Mouse (Mus musculus): Measurements from ENCODE around the gene Lgr6.

Gene Lgr6

DNA sequence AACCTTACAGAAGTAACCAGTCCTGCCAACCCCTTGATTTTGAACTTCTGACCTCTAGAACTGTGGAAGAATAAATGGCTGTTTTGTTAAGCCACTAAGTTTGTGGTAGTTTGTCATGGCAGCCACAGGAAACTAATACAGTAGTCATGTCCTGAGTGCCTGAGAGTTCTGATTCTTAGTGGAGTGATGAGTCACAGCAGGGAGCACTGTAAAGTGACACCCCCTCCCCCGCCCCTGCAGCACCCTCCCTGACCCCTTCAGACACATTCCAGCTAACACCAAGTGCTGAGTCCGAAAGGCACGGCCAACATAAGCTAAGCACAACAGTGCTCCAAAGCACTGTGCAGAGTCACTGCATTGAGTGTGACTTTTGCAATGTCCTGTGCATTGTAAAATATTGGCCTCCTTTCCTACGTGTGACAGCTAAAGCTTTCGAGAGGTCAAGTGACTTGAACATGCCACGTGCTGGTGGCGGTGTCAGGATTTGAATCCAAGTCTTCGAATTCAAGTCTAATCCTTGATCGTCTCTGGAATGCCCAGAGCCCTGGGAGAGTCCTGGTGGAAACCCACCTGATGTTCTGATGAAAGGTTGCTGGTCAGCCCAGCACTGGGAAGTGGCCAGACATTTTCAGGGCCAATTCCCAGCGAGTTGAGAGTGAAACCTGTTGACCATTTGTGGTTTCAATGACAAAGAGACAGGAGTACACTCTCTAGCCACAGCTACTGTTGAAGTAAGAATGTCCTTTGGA lies 88.0 kb downstream of the Lgr6 start:
- no peak for DNase-seq (ENCODE audit: low read depth, low spot score)

DNA sequence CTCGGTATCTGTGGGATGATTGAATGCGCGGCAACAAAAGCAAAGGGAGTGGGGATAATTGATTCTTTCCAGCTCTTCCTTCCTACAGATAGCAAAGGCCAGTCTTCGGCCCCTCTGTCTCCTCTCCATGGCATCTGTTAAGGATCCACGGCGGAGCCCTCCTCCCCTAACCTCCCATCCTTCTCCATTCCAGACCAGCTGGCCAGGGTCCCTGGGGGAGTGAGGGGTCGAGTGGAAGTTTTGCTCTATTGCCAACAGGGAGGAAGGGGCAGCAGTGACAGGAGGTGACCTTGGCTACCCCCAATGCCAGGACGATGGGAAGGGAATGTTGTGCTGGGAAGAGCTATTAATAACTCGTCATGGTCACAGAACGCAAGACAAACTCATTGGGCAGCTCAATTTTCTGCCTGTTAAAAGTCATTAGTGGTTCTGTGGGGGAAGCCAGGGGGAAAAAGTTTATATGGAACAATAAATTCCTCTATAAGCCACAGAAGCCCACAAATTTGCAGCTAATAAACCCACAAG lies 90.1 kb downstream of the Lgr6 start:
- no peak for DNase-seq (ENCODE audit: low read depth, low spot score)

DNA sequence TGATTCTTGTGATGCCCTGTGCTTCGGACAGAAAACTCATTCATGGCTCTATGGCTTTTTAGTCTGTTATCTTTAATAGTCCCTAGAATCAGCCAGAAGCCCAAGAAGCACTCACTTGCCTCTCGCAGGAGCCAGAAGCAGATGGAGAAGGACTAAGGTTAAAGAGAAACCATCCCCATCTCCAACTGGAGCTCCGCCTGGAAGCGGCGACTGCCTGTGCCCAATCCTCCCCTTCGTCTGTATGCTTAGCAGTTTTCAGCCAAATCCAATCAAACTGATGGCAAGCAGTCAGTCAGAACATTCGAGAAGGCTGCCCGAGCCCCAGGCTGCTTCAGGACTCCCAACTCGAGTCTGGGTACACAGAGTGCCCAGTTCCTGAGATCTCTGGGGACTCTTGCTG lies 92.6 kb downstream of the Lgr6 start:
- DNase-seq (ENCODE audit: low read depth, low spot score), result no peak

DNA sequence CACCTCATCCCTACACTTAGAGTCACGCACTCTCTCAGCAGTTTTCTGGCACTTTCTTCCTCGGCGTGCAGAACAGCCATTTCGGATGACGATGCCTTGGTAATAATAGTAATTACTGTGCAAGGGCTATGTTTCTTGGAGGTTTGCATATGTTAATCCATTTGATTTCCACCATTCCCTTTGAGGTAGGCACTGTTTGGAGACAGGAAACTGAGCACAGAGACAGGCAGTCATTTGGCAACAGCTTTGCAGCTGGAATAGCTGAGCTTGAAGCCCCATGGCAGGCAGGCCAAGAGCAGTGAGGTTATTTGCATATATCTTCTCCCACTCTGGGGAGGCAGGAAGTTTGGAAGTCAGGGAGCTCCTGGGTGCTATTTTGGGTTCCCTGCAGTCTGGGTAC lies 93.2 kb downstream of the Lgr6 start:
- no peak for DNase-seq (ENCODE audit: low read depth, low spot score)

DNA sequence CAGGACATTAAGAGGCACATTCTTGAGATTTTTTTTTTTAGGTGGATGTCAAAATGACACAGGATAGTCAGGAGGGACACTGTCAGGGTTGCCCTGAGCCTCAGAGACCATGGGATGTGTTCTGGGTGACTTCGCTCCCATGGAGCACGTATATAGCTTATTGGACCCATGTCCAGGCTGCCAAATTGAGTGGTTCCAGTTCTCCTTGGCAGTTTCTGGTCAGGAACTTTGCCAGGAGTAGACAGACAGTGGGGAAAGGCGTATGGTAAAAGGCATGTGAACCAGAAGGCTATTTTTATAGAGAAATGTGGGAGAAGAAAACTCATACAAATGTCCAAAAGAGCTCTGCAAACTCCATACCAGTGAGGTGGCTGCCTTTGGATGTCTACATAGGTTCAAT lies 95.2 kb downstream of the Lgr6 start:
- no peak for DNase-seq (ENCODE audit: low read depth, low spot score)

DNA sequence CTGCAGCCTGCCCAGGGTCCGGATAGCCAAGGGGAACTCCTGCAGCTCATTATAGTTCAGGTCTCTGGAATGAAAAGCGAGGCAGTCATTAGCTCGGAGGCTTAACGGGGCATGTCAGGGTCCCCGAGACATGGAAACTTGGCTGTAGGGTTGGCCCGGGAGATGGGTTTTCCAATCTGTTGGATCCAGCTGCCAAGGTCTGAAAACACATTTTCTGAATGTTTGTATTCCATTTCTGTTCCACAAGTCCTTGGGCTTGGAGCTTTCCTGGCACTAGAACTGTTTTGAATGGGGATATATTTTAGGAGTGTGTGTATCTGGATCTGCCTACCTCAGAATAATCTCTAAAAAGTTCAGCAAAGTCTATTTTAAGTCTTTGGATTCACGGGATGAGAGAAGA lies 99.4 kb downstream of the Lgr6 start:
- no peak for DNase-seq (ENCODE audit: low read depth, low spot score)

DNA sequence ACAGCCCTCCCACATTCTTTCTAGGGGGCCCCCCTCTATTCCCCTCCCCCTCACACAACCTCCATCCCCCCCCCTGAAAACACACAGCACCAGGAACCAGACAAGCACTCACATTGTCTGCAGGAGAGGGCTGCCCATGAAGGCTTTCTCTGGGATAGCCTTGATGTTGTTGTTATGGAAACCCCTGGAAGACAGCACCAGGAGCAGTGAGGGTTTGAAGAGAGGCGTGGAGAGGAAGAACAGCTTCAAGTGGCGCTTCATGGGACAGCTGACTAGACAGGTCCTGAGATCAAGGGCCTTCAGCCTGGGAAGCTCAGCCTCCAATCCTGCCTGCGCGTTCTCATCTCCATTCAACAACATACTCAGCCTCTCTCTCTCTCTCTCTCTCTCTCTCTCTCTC lies 101.7 kb downstream of the Lgr6 start:
- DNase-seq (ENCODE audit: low read depth, low spot score), result no peak

DNA sequence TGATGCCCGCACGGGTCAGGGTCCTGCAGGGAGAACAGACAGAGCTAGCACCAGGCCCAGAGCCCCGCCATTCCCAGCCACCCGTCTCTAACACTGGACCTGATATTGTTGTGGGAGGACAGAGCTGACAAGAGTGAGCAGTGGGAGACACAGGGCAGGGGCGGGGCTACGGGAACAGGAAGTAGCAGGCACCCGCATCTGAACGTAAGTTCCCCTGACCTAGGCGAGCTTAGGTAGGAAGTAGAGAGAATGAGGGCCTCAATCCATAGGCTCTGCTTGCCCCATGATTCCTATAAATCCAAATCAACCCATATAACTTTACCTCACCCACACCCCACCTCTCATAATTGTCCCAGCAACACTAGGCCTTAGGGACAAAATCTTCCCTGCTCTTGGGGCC lies 104.5 kb downstream of the Lgr6 start:
- DNase-seq (ENCODE audit: low read depth, low spot score), result no peak

DNA sequence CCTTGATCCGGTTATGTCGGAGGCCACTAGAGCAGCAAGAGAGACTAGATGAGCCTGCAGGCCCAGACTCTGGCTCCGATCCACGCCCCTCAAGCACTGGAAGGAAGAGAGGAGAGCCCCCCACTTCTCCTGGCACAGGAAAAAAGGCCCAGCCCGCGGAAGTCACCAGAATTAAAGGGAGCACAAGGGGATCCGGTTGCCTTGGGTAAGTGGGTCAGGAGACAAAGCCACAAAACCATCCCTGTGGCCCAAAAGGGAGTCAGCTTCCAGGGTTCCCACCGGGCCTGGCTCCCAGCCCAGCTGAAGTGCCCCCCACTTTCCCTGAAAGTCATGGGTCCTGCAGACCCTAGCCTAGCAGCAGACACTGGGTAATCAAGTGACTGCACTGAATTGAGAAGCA lies 106.8 kb downstream of the Lgr6 start:
- DNase-seq (ENCODE audit: low read depth, low spot score), result no peak

DNA sequence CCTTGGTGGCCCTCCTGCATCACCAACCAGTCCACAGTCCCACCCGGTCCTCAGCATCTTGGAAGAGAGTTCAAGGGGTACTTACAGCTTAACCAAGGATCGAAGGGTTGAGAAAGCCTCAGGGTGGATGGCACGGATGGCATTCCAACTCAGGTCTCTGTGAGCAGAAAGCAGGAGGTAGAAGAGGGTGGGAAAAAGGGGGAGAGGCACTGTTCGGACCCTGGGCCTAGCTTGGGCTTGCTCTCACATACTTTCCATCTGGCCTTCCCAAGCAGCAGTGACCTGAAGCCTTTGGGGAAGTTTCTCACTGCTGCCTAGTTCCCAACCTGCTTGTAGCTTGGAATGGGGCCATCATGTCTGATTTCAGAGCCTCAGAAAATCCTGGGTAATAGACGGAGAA lies 107.5 kb downstream of the Lgr6 start:
- no peak for DNase-seq (ENCODE audit: low read depth, low spot score)

DNA sequence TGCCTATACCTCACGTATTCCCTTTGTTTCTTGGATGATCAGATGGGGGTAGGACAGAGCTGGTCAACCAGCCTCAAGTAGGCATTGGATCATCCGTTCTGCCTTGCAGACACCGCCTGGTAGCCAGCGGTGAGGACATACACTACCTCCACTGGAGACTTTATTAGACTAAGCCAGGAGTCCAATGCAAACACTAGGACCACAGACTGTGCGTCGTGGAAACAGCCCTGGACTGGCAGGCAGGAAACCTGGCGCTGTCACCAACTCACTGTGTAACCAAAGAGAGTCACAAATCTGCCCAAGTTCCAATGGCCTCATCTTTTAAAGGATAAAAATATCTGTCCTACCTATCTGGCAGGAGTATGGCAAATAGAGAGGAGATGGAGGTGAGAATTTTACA lies 108.6 kb downstream of the Lgr6 start:
- no peak for DNase-seq (ENCODE audit: low read depth, low spot score)

DNA sequence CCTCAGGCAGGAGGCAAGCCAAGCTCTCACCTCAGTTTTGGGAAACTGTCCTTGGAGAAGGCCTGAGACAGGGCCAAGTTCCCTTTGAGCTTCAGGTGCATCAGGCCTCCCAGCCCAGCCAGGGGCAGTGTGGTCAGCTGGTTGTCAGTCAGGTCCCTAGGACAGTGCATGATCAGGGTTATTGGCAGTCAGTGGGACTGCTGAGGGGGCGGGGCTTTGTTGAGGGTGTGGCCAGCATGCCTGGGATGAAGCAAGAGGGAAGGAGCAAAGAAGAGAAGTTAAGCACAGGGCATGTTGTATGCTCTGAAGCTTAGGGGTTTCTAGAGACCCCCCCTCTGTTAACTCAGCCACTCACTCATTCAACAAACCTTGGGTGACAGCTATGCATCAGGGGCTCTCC lies 109.1 kb downstream of the Lgr6 start:
- no peak for DNase-seq (ENCODE audit: low read depth, low spot score)

DNA sequence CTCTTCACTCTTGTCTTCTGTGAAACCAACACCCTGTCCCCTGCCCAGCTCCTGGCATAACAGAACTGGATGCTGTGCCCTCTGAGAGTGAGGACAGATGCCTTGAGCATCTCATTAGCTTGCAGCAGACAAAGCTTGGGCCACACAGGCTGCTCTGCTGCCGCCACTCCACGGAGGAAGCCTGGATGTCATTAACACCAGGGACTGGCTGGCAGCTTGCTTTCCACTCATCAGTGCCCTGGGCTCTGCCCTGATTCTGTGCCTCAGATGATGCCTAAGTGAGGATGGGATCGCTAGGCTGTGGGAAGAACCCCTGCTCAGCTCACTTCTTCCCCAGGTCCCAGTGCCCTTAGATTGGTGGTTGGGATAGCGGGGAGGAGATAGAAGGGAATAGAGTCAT lies 109.6 kb downstream of the Lgr6 start:
- DNase-seq (ENCODE audit: low read depth, low spot score), result no peak

DNA sequence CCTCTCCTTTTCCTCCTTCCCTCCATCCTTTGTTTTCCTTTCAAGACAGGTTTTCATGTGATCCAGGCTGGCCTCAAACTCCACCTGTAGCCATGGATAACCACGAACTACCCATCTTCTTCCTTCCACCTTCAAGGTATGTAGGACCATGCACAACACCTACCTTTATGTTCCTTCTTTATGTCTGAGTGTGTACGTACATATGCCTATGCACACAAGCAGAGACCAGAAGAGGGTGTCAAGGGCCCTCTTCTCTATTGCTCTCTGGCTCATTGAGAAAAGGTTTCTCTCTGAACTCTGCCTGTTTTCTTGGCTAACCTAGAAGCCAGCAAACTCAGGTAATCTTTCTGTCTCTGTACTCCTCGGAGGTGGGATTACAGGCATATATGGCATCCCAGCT lies 110.3 kb downstream of the Lgr6 start:
- no peak for DNase-seq (ENCODE audit: low read depth, low spot score)

DNA sequence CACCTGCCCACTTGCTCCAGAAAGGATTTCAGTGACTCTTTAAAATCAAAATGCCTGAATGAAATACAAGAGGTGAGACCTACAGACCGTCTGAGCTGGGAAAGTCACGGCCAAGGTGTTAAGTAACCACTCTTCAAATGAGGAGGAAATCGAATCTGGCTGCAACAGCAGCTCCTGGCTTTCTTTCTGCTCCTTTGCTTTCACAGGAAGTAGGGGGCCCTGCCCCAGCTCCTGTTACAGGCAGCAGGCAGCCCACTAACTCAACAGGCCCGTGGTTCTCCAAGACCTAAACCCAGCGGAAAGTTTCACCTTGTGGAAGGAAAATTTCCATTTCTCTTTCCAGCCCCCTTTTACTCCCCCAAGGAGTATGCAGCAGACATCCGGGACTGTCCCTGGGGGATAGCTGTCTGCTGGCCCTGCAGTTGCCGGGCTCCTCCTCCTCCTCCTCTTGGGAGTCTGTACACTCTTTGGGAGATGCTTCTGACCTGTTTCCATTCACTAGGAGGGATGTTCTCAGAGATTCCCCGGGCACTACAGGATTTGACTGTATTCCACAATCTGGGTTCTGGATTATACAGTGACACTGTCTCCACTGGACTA lies 112.9 kb downstream of the Lgr6 start:
- DNase-seq (ENCODE audit: low read depth, low spot score), result no peak

DNA sequence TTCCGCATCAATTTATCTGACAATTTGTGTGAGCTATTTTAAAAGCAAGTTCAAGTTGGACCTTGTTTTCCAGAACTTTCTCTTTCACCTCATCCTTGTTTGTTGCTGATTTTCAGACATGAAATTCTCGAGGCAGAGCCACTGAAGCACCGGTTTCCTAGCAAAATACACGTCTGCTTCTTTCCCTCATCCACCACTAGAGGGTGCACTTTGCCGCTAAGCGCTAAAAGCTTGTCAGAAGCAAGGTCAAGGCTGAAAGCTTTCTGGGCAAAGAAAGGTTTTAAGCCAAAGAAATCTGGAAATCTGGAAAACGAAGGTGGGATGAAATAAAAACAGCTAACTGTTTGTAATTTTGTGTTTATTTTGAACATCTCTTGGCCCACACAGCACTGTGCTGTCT lies 115.7 kb downstream of the Lgr6 start:
- DNase-seq (ENCODE audit: low read depth, low spot score), result peak; percentile 69

DNA sequence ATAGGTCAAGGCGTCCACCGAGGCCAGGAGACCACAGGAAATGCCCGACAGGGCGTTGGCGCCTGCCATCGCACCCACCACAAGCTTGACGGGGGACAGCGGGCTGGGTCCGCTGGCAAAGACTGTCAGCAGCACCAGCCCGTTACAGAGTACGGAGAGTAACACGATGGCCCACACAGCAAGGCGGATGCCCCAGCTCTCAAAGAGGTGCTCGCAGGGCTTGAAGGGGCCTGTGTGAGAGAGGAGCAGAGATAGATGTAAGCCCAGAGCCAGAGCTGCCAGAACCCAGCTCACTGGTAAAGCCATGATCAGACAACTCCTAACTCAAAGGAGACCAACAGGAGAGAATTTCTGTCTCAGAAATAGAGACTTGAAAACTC lies 117.1 kb downstream of the Lgr6 start:
- DNase-seq (ENCODE audit: low read depth, low spot score), result no peak

DNA sequence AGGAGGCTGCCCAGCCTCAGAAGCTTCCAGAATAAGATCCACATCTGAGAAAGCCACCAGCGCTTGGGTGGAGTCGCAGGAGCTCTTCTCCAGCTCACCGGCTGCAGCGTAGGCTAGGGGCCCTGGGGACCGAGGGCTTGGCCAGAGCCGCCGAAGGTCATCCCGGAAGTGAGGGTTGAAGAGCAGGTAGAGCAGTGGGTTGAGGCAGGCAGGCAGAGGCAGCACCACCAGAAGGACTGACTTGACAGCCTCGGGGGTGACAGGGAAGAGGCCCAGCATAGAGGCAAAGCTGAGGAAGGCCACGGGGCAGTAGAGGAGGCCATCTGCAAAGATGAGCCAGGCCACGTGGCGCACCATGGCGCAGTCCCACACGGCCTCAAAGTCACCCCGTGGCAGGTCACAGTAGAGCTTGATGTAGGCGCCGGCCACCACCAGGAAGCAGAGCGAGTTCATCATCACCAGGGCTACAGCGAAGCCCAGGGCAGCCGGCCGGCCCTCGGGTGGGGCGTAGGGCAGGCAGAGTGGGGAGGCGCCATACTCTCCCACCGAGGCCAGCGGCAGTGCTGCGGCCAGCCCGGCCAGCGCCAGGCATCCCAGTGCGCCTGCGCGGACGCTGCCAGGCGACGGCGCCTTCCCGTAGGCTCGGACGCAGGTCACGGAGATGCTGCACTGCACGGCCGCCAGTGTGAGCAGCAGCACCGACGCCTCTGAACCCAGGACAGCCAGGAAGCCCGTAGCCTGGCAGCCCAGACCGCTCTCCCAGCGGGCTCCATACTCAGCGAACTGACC lies 117.7 kb downstream of the Lgr6 start:
- peak; percentile 54 for DNase-seq (ENCODE audit: low read depth, low spot score)

DNA sequence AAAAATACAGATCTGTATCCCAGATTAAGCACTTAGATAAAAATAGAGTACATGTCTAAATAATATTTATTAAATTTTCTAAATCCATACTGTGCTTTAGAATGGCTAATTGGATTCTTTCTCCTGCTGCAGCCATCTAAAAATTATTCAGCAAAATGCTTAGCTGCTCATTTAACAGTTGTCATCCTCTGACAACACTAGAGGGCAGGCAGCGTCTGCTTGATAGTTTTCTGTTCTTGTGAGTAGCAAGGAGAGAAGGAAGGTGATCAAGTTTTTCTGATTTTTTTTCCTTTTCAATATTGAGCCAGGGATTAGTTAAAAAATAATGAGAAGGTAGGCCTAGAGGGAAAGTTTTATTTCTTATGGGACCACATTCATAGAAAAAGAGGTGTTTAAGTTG lies 132.2 kb downstream of the Lgr6 start:
- no peak for DNase-seq (ENCODE audit: low read depth, low spot score)

DNA sequence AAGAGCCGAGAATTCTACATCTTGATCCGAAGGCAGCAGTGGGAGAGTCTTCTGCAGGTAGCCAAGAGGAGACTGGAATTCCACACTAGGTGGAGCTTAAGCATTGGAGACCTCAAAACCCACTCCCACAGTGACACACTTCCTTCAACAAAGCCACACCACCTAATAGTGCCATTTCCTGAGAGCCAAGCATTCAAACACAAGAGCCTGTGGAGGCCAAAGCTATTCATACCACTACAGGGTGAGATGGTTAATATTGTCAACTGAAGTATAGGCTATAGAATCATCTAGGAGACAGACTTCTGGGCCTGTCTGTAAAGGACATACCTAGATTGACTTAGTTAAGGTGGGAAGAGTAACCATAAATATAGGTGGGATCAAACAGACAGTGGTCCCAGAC lies 139.6 kb downstream of the Lgr6 start:
- DNase-seq (ENCODE audit: low read depth, low spot score), result no peak

DNA sequence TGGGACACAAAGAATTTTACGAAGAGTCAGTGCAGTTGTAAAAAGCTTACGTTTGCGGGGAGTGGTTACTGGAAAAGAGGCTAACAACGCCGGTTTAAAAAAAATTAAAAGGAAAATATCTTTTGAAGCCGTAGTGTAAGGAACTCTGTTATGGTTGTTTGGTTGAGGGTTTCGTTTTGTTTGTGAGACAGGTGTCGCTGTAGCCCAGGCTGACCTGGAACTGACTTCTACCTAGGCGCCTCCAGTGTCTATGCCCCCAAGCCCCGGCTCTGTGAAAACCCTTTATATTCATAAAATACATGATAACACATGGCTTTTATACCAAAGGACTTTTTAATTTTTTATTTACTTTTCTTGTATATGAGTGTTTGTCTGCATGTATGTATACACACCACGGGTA lies 142.3 kb downstream of the Lgr6 start:
- DNase-seq (ENCODE audit: low read depth, low spot score), result no peak

DNA sequence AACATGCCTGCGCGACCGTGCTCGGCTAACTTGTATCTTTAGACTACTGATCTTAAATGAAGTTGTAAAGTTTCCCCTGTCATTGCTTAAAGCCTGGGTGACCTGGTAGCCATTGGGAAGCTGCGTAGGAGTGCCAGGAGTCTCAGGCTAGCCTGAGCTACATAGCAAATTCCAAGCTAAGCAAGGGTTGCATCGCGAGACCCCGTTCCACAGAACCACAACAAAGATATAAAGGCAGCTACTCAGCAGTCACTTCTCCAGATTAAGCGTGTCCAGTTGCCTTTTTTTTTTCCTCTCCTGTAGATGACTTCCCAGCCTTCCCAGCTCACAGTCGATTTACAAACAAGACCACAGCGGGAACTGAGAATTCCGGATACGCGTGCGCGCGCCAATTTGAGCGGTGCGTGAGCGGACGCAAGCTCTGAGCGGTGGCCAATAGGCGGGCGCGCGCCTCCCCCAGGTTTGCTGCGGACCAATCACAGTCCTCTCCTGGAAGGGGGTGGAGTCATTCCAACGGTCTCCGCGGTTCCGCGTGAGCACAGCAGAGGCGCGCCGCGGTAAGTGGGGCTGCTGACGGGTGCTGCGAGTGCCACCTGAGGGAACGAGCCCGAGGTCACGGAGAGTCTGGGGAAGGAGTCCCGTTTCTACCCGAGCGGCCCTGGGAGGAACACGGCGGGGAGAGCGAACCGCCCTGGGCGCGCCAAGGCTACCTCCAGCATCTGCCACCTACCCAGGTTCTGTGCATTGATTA lies 142.8 kb downstream of the Lgr6 start, which contains the start of gene Ube2t:
Ube2t (plus strand) TSS at position 513 of the 751 bp plus-strand sequence.
- DNase-seq (ENCODE audit: low read depth, low spot score), result peak; percentile 88

Data from retina, postnatal 7 days (tissue).